Mouse (Mus musculus) c-Kit-positive CD71-positive TER-119-negative erythroid progenitor cells, embryonic 14.5 days (primary cell): ENCODE data around the gene Triap1.
A peak's percentile ranks its signal among the peaks of the same experiment; 100 is the strongest.
"Not testable (repeated sequence)": the region's sequence is repeated elsewhere in the genome, so short reads cannot be mapped to it uniquely, and the experiment has no call there.

Experiments
- DNase-seq: peaks from one replicate; pipeline ENCODE4 v3.0.0-alpha.2; 2013; ENCODE audit warnings: low read depth

Triap1 gene

GRCm38 (mm10) chr5:115340577-115341313 is at the start of gene Triap1, which contains the start of gene Gatc:
Gene Triap1, plus strand, starts transcription at chr5:115341225.
Gene Gatc, minus strand, starts transcription at chr5:115341178.
- DNase-seq, result peak; percentile 85

GRCm38 (mm10) chr5:115294173-115294572 is 46.9 kb upstream of the Triap1 start:
- no peak for DNase-seq

- no peak for DNase-seq
Observed at GRCm38 (mm10) chr5:115296347-115296746, 44.7 kb upstream of the Triap1 start.

- DNase-seq, result no peak
Observed at GRCm38 (mm10) chr5:115300035-115300744, 40.8 kb upstream of the Triap1 start.

GRCm38 (mm10) chr5:115300792-115301614 is 40.0 kb upstream of the Triap1 start, which contains the start of gene Dynll1:
Gene Dynll1, minus strand, starts transcription at chr5:115300999.
- DNase-seq, result peak; percentile 99

GRCm38 (mm10) chr5:115301615-115302014 is 39.4 kb upstream of the Triap1 start:
- no peak for DNase-seq

- not testable (repeated sequence) for DNase-seq
Observed at GRCm38 (mm10) chr5:115302190-115302589, 38.8 kb upstream of the Triap1 start.

GRCm38 (mm10) chr5:115312354-115312753 is 28.7 kb upstream of the Triap1 start:
- no peak for DNase-seq

GRCm38 (mm10) chr5:115312816-115313667 is 28.0 kb upstream of the Triap1 start:
- no peak for DNase-seq

- no peak for DNase-seq
Observed at GRCm38 (mm10) chr5:115313668-115313943, 27.4 kb upstream of the Triap1 start.

GRCm38 (mm10) chr5:115316968-115317644 is 23.9 kb upstream of the Triap1 start:
- DNase-seq, result no peak

- no peak for DNase-seq
Observed at GRCm38 (mm10) chr5:115317645-115318328, 23.2 kb upstream of the Triap1 start.

GRCm38 (mm10) chr5:115319004-115319940 is 21.8 kb upstream of the Triap1 start:
- no peak for DNase-seq

GRCm38 (mm10) chr5:115326256-115326831 is 14.7 kb upstream of the Triap1 start:
- no peak for DNase-seq

- DNase-seq, result peak; percentile 89
Observed at GRCm38 (mm10) chr5:115326875-115327609, 14.0 kb upstream of the Triap1 start, which contains the start of gene Srsf9. Gene Srsf9, plus strand, starts transcription at chr5:115327177.

GRCm38 (mm10) chr5:115327610-115328548 is 13.1 kb upstream of the Triap1 start:
- no peak for DNase-seq

- DNase-seq, result no peak
Observed at GRCm38 (mm10) chr5:115330955-115331354, 10.1 kb upstream of the Triap1 start.
